Mouse (Mus musculus) forebrain, embryonic 16.5 days (tissue): Measurements from ENCODE around the gene Igf2. TPM values are rescaled to one million over a fixed set of nuclear protein-coding genes. Genes with fewer than 3 reads are reported as not detected.
A peak's percentile ranks its signal among the peaks of the same experiment; 100 is the strongest.

Experiments
- ATAC-seq: fragments of 200-750 bp; cut with Nextera tagmentation; 2 replicates; pipeline ENCODE4 v1.8.0; 2017; ENCODE audit warnings: mild to moderate bottlenecking, moderate library complexity
- H3K27ac ChIP-seq: fragments of 300-500 bp; sonication (generic); 2 replicates; pipeline ENCODE4 v1.5.1; 2014; ENCODE audit warnings: low read length, control low read depth
- H3K27me3 ChIP-seq: fragments of 300-500 bp; sonication (generic); replicated peaks from 2 replicates; pipeline ENCODE4 v1.6.1; 2014; ENCODE audit warnings: low read length; ENCODE audit not compliant: control insufficient read depth, insufficient read depth
- H3K36me3 ChIP-seq: fragments of 300-500 bp; sonication (generic); 2 replicates; pipeline ENCODE4 v1.6.1; 2014; ENCODE audit not compliant: control insufficient read depth, insufficient read depth
- H3K4me1 ChIP-seq: fragments of 300-500 bp; sonication (generic); replicated peaks from 2 replicates; pipeline ENCODE4 v1.6.1; 2014; ENCODE audit warnings: low read length; ENCODE audit not compliant: control insufficient read depth, insufficient read depth
- H3K4me2 ChIP-seq: fragments of 300-500 bp; sonication (generic); 2 replicates; pipeline ENCODE4 v1.6.1; 2014; ENCODE audit warnings: mild to moderate bottlenecking, low read length, control low read depth
- H3K4me3 ChIP-seq: fragments of 300-500 bp; sonication (generic); replicated peaks from 2 replicates; pipeline ENCODE4 v1.5.1; 2014; ENCODE audit warnings: mild to moderate bottlenecking, low read length, control low read depth
- H3K9ac ChIP-seq: fragments of 300-500 bp; sonication (generic); replicated peaks from 2 replicates; pipeline ENCODE4 v1.6.1; 2014; ENCODE audit warnings: low read depth, low read length, control low read depth
- H3K9me3 ChIP-seq: fragments of 300-500 bp; sonication (generic); 2 replicates; pipeline ENCODE4 v1.6.1; 2016; ENCODE audit warnings: low read length; ENCODE audit not compliant: control insufficient read depth
- WGBS: fragments of 180-500 bp; shearing (Covaris S2); extraction: QIAGEN DNeasy Blood & Tissue Kit; methylation state at CpG from one replicate; pipeline ENCODE4 v1.1.7; 2014; 5-methylcytosine and 5-hydroxymethylcytosine counted together
- polyA plus RNA-seq: library from polyadenylated mRNA; unstranded; fragments of >200 nt; fragmentation: Nextera tagmentation; extraction: Ambion mirVana; gene quantifications from 2 replicates; pipeline ENCODE4 v1.2.1, GENCODE M21; 2015

Igf2 gene
- polyA plus RNA-seq, 1 experiment from 2014 or later, result 64.3 TPM

GRCm38 (mm10) chr7:142653726-142654125, 12.9 kb downstream of the Igf2 start:
- Histone ChIP-seq H3K4me2 (no peak overlapping the region), H3K36me3 (no peaks in the 10 kb centered on the region), H3K27ac (no peak overlapping the region), H3K27me3 (peaks cover 53% of the 10 kb centered on the region), H3K9me3 (no peaks in the 10 kb centered on the region), H3K4me3 (no peak overlapping the region), H3K4me1 (peaks cover 5% of the 10 kb centered on the region), H3K9ac (no peak overlapping the region)
- ATAC-seq, result no peak
- WGBS, result 4% methylated on average over 18 of the region's 18 CpGs

DNA sequence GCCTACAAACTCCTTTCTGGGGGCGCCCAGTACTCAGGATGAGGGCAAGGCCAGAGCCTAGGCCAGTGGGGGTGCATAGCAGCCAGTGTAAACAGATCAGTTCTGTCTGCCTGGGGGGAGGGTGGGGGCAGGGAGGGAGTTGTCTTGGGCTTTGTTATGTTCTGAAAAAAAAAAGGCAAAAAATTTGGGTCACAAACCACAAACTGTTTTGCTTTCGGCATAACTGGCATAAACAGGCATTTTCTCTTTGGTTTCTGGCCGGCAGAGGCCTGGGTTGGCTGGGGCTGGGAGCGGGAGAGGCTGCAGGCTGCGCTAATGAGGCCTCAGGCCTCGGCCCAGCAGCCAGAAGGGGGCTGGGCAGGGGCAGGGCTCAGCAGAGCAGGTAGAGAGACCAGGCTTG, 19.9 kb downstream of the Igf2 start:
- 26% methylated on average over 6 of the region's 6 CpGs for WGBS
- Histone ChIP-seq H3K4me2 (no peak overlapping the region), H3K36me3 (no peaks in the 10 kb centered on the region), H3K9ac (no peak overlapping the region), H3K27ac (no peak overlapping the region), H3K9me3 (no peaks in the 10 kb centered on the region), H3K4me1 (no peaks in the 10 kb centered on the region), H3K27me3 (no peaks in the 10 kb centered on the region), H3K4me3 (no peak overlapping the region)
- ATAC-seq, result no peak

DNA sequence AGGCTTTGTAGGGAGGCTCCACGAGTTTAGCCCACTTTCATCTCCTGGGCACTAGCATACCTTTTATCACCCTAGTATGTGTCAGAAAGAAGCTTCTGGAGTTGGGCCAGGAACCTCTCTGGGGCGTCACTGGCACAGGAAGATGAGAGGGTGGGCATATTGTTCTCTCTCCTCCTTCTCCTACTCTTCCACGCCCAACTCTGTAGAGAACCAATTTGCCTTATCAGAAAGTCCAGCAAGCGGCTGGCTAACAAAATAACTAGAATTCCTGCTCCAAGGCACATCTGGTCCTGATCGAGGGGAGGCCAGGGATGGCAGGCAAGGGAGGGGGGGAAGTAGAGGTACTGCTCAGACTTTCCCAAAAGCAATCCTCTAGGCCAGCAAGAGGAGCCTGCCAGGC, 21.6 kb downstream of the Igf2 start:
- no peaks in the 10 kb centered on the region for H3K4me1 ChIP-seq
- no peak overlapping the region for H3K4me3 ChIP-seq
- H3K27ac ChIP-seq, result no peak overlapping the region
- no peaks in the 10 kb centered on the region for H3K36me3 ChIP-seq
- no peak overlapping the region for H3K4me2 ChIP-seq
- H3K27me3 ChIP-seq, result no peaks in the 10 kb centered on the region
- 54% methylated on average over 5 of the region's 5 CpGs for WGBS
- H3K9me3 ChIP-seq, result no peaks in the 10 kb centered on the region
- ATAC-seq, result no peak
- H3K9ac ChIP-seq, result no peak overlapping the region

GRCm38 (mm10) chr7:142636178-142636577, 30.4 kb downstream of the Igf2 start:
- Histone ChIP-seq H3K4me1 (no peaks in the 10 kb centered on the region), H3K27me3 (no peaks in the 10 kb centered on the region), H3K4me2 (no peak overlapping the region), H3K9ac (no peak overlapping the region), H3K27ac (no peak overlapping the region), H3K4me3 (no peak overlapping the region), H3K9me3 (no peaks in the 10 kb centered on the region), H3K36me3 (no peaks in the 10 kb centered on the region)
- ATAC-seq, result no peak

DNA sequence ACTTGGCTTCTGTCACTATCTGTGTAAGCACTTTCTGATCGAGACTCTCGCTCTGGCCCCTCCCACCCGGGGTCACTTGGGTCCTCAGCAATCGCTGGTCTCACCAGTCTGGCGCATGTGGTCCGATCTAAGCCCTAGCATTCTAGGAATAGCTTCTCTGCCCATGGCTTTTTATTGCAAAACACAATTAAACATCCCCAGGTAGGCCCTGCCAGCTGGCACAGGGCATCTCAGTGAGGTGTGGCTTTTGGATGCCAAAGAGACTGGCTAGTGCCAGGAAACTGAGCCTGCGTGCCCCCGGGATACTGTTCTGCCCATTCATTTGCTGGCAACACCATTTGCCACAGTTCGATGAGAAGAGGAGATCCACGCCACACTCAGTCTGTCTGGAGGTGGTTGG, 35.9 kb downstream of the Igf2 start:
- Histone ChIP-seq H3K4me1 (no peaks in the 10 kb centered on the region), H3K27me3 (no peaks in the 10 kb centered on the region), H3K27ac (no peak overlapping the region), H3K4me2 (no peak overlapping the region), H3K4me3 (no peak overlapping the region), H3K9ac (no peak overlapping the region), H3K36me3 (no peaks in the 10 kb centered on the region), H3K9me3 (no peaks in the 10 kb centered on the region)
- ATAC-seq, result no peak
- 68% methylated on average over 10 of the region's 10 CpGs for WGBS

DNA sequence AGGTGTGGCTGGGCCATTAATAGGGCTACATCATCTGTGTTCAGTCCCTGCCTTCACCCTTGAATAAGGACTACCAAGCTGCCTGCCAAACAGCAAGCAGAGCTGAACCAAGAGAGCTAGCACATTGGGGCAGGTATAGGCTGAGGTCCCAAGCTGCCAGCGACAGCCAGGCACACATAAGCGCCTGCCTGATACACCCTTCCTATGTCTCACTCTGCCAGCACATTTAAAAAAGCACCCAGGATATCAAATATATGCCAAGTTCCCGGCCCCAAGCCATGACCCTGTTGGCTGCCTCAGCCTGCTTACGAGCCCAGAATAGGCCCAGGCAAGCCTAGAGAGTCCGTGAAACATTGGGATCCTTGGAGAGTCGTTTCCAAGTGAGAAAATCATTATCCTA, 36.8 kb downstream of the Igf2 start:
- H3K27ac ChIP-seq, result no peak overlapping the region
- no peaks in the 10 kb centered on the region for H3K4me1 ChIP-seq
- no peak overlapping the region for H3K9ac ChIP-seq
- H3K9me3 ChIP-seq, result no peaks in the 10 kb centered on the region
- H3K4me3 ChIP-seq, result no peak overlapping the region
- no peaks in the 10 kb centered on the region for H3K27me3 ChIP-seq
- H3K4me2 ChIP-seq, result no peak overlapping the region
- 83% methylated on average over 6 of the region's 6 CpGs for WGBS
- no peak for ATAC-seq
- H3K36me3 ChIP-seq, result no peaks in the 10 kb centered on the region

GRCm38 (mm10) chr7:142622180-142622579, 44.4 kb downstream of the Igf2 start:
- H3K36me3 ChIP-seq, result no peaks in the 10 kb centered on the region
- no peaks in the 10 kb centered on the region for H3K9me3 ChIP-seq
- WGBS, result 80% methylated on average over 4 of the region's 4 CpGs
- H3K27me3 ChIP-seq, result no peaks in the 10 kb centered on the region
- no peak overlapping the region for H3K27ac ChIP-seq
- no peak overlapping the region for H3K4me2 ChIP-seq
- no peak for ATAC-seq
- no peak overlapping the region for H3K4me3 ChIP-seq
- no peaks in the 10 kb centered on the region for H3K4me1 ChIP-seq
- H3K9ac ChIP-seq, result no peak overlapping the region

DNA sequence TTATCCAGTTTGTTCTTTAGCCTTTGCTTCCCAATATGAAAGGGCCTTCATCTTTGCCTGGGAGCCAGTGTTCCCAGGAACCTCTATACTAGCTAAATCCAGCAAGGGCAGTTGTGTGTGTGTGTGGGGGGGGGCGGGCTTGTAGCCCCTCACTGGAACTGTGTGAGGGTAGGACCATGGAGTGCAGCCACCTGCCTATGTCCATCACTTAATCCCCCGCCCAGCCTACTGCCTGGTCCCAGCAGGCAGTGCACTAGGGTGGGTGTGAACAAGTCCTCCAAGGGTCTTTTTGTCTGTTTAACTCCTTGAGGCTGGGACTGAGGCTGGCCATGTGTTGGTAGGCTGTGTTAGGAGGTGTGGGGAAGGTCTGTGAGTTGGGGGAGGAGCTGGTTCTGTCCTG, 53.5 kb downstream of the Igf2 start:
- Histone ChIP-seq H3K9me3 (no peaks in the 10 kb centered on the region), H3K4me3 (no peak overlapping the region), H3K4me2 (no peak overlapping the region), H3K9ac (no peak overlapping the region), H3K36me3 (no peaks in the 10 kb centered on the region), H3K27ac (no peak overlapping the region), H3K27me3 (no peaks in the 10 kb centered on the region), H3K4me1 (peaks cover 6% of the 10 kb centered on the region)
- WGBS, result 39% methylated on average over 2 of the region's 2 CpGs
- ATAC-seq, result no peak

- H3K4me2 ChIP-seq, result 0 out of 2 replicates have a peak overlapping the region, but pooled peaks have one; percentile 9
- H3K9me3 ChIP-seq, result no peaks in the 10 kb centered on the region
- no peak overlapping the region for H3K27ac ChIP-seq
- H3K4me1 ChIP-seq, result peaks cover 6% of the 10 kb centered on the region
- no peaks in the 10 kb centered on the region for H3K27me3 ChIP-seq
- WGBS, result 3% methylated on average over 12 of the region's 12 CpGs
- H3K36me3 ChIP-seq, result no peaks in the 10 kb centered on the region
- ATAC-seq, result peak; percentile 73
- no peak overlapping the region for H3K4me3 ChIP-seq
- H3K9ac ChIP-seq, result 0 out of 2 replicates have a peak overlapping the region, but pooled peaks have one; percentile 15
Measured at GRCm38 (mm10) chr7:142610627-142611406, 55.8 kb downstream of the Igf2 start.

DNA sequence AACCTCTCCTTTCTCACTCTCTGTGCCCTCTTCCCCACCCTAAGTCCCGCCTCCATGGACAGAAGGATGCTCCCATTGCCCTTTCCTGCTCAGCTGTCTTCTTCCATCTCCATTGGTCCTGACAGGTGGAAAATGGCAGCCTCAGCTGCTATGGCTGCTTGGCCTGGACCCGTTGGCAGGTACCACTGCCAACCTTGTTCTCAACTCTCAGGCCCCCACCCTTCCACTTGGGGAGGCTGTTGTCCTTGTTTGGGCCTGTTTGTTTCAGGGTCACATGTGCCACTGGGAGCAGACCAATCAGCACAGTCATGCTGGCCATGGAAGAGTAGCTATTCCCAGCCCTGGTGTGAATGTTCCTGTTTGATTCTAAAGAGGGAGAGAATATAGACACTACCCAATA, 65.7 kb downstream of the Igf2 start:
- Histone ChIP-seq H3K4me1 (no peaks in the 10 kb centered on the region), H3K36me3 (no peaks in the 10 kb centered on the region)

More for the DNA sequence above, 65.7 kb downstream of the Igf2 start:
- Histone ChIP-seq H3K4me2 (no peak overlapping the region), H3K4me3 (no peak overlapping the region), H3K27ac (no peak overlapping the region), H3K9ac (no peak overlapping the region), H3K9me3 (no peaks in the 10 kb centered on the region), H3K27me3 (no peaks in the 10 kb centered on the region)
- 87% methylated on average over 2 of the region's 2 CpGs for WGBS
- no peak for ATAC-seq
